Mouse (Mus musculus) liver, embryonic 15.5 days (tissue): ENCODE data around the gene Chmp4b. TPM values are rescaled to one million over a fixed set of nuclear protein-coding genes. Genes with fewer than 3 reads are reported as not detected.

ENCODE experiments used
- ATAC-seq: fragments of 200-750 bp; cut with Nextera tagmentation; 2 replicates; pipeline ENCODE4 v1.8.0; 2017; ENCODE audit warnings: moderate number of reproducible peaks, mild to moderate bottlenecking, moderate library complexity; ENCODE audit not compliant: insufficient read depth
- H3K27ac ChIP-seq: fragments of 300-500 bp; sonication (generic); replicated peaks from 2 replicates; pipeline ENCODE4 v1.5.1; 2015; ENCODE audit warnings: mild to moderate bottlenecking, inconsistent platforms
- H3K27me3 ChIP-seq: fragments of 300-500 bp; sonication (generic); 2 replicates; pipeline ENCODE4 v1.6.1; 2015; ENCODE audit warnings: mild to moderate bottlenecking, inconsistent platforms
- H3K36me3 ChIP-seq: fragments of 300-500 bp; sonication (generic); replicated peaks from 2 replicates; pipeline ENCODE4 v1.6.1; 2015; ENCODE audit warnings: moderate library complexity, mild to moderate bottlenecking, inconsistent platforms
- H3K4me1 ChIP-seq: fragments of 300-500 bp; sonication (generic); replicated peaks from 2 replicates; pipeline ENCODE4 v1.6.1; 2015; ENCODE audit warnings: inconsistent platforms
- H3K4me2 ChIP-seq: fragments of 300-500 bp; sonication (generic); 2 replicates; pipeline ENCODE4 v1.6.1; 2015; ENCODE audit warnings: moderate library complexity, mild to moderate bottlenecking, inconsistent platforms
- H3K4me3 ChIP-seq: fragments of 300-500 bp; sonication (generic); replicated peaks from 2 replicates; pipeline ENCODE4 v1.5.1; 2015; ENCODE audit warnings: mild to moderate bottlenecking, inconsistent platforms
- H3K9ac ChIP-seq: fragments of 300-500 bp; sonication (generic); 2 replicates; pipeline ENCODE4 v1.6.1; 2015; ENCODE audit warnings: moderate library complexity, mild to moderate bottlenecking, inconsistent platforms
- H3K9me3 ChIP-seq: fragments of 300-500 bp; sonication (generic); replicated peaks from 2 replicates; pipeline ENCODE4 v1.6.1; 2016; ENCODE audit warnings: inconsistent platforms
- WGBS: fragments of 180-500 bp; shearing (Covaris S2); methylation state at CpG from one replicate; pipeline ENCODE4 v1.1.7; 2015; ENCODE audit warnings: mixed read lengths; ENCODE audit not compliant: insufficient replicate concordance; 5-methylcytosine and 5-hydroxymethylcytosine counted together
- polyA plus RNA-seq: library from polyadenylated mRNA; unstranded; fragments of >200 nt; fragmentation: Nextera tagmentation; extraction: Ambion mirVana; gene quantifications from 2 replicates; pipeline ENCODE4 v1.2.1, GENCODE M21; 2015

The Chmp4b gene
- polyA plus RNA-seq, 1 experiment from 2014 or later: 13.9 TPM

DNA sequence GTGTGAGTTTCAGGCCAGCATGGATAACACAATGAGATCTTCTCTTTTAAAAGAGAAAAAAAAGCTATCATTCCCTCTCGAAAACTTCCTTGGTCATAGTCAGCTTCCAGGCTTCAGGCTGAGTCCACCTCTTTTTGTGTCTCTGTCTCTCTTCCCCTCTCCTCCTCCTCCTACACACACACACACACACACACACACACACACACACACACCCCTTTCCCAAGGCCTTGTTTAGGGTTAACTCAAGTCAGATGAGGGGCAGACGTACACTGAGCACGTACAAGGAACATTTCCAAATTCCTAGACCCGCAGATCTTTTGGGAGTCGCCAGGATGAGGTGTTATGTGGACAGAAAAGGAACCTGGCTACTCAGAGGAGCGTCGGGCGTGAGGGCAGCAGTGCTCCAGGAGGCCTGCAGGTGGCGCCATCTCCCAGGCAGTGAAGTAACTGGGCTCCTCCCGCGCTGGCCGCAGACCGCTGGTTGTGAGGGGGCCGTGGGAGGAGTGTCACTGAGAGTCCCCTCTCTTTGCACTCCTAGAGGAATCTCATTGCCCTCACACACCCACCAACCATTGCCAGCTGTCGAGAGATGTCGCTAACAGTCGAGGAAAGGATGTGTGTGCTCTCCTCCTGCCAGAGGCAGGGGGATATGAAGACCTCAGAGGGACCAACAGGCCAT, 51.3 kb downstream of the Chmp4b start:
- H3K4me3 ChIP-seq: 0 out of 2 replicates have a peak overlapping the region, but pooled peaks have one; percentile 1
- H3K27me3 ChIP-seq: peaks cover 4% of the 10 kb centered on the region; the same call in 1 of the 2 replicates
- WGBS: 6% methylated on average over 17 of the region's 17 CpGs
- H3K27ac ChIP-seq: no peak overlapping the region
- H3K36me3 ChIP-seq: no peaks in the 10 kb centered on the region
- no peaks in the 10 kb centered on the region for H3K9me3 ChIP-seq
- no peak for ATAC-seq
- no peak overlapping the region for H3K9ac ChIP-seq
- H3K4me2 ChIP-seq: peak overlapping the region; percentile 41; the same call in 1 of the 2 replicates
- H3K4me1 ChIP-seq: no peaks in the 10 kb centered on the region

DNA sequence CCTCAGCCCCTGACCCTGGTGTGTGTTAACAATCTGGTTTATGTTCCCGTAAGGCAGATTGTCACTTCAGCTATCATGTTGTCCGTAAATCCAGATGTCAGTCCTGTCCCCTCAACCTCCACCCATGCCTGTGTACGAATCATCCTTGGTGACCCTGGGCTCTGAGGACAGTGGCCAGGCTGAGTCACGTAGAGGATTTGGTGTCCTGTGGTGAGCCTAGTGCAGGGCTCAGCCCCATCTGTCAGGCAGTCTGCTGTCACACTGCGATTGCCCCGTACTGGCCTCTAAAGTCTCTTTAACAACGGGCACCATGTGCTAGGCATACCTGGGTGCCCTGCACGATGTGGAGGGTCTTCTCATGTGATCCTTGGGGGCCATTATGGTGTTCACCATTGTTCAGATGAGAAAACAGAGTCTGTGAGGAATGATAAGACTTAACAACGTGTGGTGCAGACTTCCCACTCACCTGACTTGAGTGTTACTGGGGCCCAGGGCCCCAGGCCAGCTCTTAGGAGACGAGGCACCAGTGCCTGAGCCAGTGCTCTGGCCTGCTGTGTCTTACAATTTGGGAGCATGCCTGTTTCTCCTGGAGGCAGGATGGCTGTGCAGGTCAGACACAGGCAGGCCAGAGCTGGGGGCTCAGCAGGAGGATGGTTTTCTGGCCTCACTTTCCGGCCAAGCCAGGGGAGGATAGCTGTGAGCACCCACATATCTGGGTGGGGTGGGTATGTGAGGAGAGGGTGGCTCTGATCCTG, 55.2 kb downstream of the Chmp4b start:
- Histone ChIP-seq H3K4me1 (no peaks in the 10 kb centered on the region), H3K9me3 (no peaks in the 10 kb centered on the region), H3K36me3 (no peaks in the 10 kb centered on the region), H3K27ac (no peak overlapping the region), H3K4me3 (no peak overlapping the region), H3K4me2 (no peak overlapping the region), H3K9ac (no peak overlapping the region), H3K27me3 (peaks cover 4% of the 10 kb centered on the region; the same call in 1 of the 2 replicates)
- no peak for ATAC-seq
- 59% methylated on average over 11 of the region's 11 CpGs for WGBS

DNA sequence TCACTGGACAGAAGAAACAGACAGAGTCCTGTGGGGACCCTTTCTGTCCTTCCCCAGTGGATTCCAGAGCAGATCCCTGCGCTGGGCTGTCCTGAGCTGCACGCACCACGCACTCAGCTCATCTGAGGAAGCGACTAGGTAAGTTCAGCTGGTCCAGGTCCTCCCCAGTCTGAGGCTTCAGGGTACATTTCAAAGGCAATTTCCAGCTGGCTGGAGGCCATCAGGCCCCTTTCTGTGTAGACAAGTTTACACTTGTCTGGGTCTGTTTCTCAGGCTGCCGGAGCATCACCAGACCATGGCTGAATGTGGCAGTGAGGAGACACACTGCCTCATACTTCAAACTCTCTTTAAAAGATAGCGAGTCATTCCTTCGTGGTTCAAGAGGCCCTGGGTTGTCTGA, 55.8 kb downstream of the Chmp4b start:
- no peaks in the 10 kb centered on the region for H3K9me3 ChIP-seq
- 68% methylated on average over 7 of the region's 7 CpGs for WGBS
- no peak overlapping the region for H3K27ac ChIP-seq
- no peak for ATAC-seq
- H3K27me3 ChIP-seq: peaks cover 4% of the 10 kb centered on the region; the same call in 1 of the 2 replicates
- no peak overlapping the region for H3K4me3 ChIP-seq
- no peak overlapping the region for H3K9ac ChIP-seq
- no peaks in the 10 kb centered on the region for H3K36me3 ChIP-seq
- no peak overlapping the region for H3K4me2 ChIP-seq
- H3K4me1 ChIP-seq: peaks cover under 1% of the 10 kb centered on the region

DNA sequence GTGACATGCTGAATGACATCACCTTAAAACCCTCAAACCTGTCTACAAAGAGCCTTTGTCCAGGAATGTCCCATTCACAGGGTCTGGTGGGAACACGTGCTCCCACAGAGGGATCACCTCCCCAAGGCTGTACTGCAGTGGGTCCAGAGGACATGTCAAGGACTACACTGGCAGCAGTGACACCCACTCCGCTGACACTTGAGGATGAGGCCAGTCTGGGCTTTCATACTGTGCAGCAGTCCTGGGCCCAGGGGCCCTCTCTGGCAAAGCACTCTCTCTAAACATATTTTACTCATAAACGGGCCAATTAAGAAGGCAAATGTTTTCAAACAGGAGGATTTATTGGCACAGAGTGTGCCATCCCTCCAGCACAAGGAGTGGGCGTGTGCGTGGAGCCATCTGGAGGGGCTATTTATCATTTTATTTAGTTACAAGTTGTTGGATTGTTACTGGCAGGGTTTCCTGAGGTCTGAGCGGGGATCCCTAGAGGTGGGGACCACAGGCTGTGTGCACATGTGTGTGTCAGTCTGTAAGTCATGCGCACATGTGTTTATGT, 56.4 kb downstream of the Chmp4b start:
- Histone ChIP-seq H3K4me3 (no peak overlapping the region), H3K4me2 (no peak overlapping the region), H3K36me3 (no peaks in the 10 kb centered on the region), H3K9ac (no peak overlapping the region), H3K4me1 (peaks cover 4% of the 10 kb centered on the region), H3K27me3 (peaks cover 4% of the 10 kb centered on the region; the same call in 1 of the 2 replicates), H3K9me3 (no peaks in the 10 kb centered on the region), H3K27ac (no peak overlapping the region)
- no peak for ATAC-seq
- 62% methylated on average over 7 of the region's 7 CpGs for WGBS

DNA sequence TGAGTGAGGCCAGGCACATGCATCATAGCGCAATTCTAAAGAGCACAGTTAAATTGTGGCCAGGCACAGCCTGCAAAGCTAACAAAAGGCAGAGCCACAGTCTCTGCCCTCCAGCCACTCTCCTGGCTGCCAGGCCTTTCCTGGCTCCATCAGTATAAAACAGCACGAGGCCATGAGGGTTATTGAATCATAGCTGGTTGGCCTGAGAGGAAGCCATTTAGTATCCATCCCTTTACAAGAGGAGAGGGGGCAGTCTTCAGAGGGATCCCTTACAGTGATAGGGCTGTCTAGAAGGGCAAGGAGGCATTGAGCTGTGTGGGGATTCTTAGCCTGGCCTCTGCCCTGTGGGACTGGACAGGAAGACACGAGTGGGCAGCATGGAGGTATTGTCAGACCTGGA, 60.2 kb downstream of the Chmp4b start:
- no peaks in the 10 kb centered on the region for H3K36me3 ChIP-seq
- no peak overlapping the region for H3K4me2 ChIP-seq
- no peak overlapping the region for H3K9ac ChIP-seq
- no peak overlapping the region for H3K4me3 ChIP-seq
- no peak overlapping the region for H3K27ac ChIP-seq
- H3K9me3 ChIP-seq: no peaks in the 10 kb centered on the region
- H3K27me3 ChIP-seq: no peaks in the 10 kb centered on the region
- peaks cover 4% of the 10 kb centered on the region for H3K4me1 ChIP-seq
- ATAC-seq: no peak
- WGBS: 37% methylated on average over 3 of the region's 3 CpGs

DNA sequence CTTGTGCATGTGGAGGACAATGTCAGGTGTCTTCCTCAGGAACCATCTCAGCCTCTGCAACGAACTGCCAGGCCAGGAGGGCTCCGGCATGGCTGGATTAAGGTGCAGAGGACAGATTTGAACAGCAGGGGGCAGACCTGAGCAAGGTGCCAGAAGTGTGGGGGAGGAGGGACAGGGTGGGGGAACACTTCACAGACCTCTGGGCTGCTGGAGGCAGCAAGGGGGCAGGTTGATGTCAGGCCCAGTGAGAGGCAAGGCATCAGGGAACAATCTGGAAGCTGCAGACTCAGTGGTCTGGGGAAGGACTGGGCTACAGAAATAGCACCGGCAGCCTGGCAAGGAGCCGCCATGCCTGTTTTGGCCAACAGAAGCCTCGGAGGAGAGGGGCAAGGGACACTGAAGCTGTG, 60.8 kb downstream of the Chmp4b start:
- peaks cover 4% of the 10 kb centered on the region for H3K4me1 ChIP-seq
- H3K4me2 ChIP-seq: 0 out of 2 replicates have a peak overlapping the region, but pooled peaks have one; percentile 14
- no peak overlapping the region for H3K27ac ChIP-seq
- WGBS: 36% methylated on average over 5 of the region's 5 CpGs
- no peaks in the 10 kb centered on the region for H3K9me3 ChIP-seq
- H3K27me3 ChIP-seq: no peaks in the 10 kb centered on the region
- H3K9ac ChIP-seq: no peak overlapping the region
- 0 out of 2 replicates have a peak, but pooled peaks have one; percentile 47 for ATAC-seq
- H3K36me3 ChIP-seq: no peaks in the 10 kb centered on the region
- H3K4me3 ChIP-seq: no peak overlapping the region

DNA sequence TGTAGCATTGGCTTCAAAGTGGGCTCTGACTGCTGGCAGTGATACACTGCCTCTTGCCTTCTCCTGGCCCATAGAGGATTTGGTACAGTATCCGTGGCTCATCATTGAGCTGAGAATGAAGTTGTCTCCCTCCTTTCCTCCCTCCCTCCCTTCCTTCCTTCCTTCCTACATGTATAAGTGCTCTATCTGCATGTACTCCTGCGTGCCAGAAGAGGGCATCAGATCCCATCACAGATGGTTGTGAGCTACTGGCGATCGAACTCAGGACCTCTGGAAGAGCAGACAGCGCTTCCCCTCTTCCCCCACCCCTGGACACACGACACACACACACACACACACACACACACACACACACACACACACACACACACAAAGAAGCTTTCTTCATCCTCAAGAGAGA, 61.6 kb downstream of the Chmp4b start:
- Histone ChIP-seq H3K27ac (no peak overlapping the region), H3K4me2 (no peak overlapping the region), H3K9ac (no peak overlapping the region), H3K4me3 (no peak overlapping the region), H3K27me3 (no peaks in the 10 kb centered on the region), H3K9me3 (no peaks in the 10 kb centered on the region), H3K4me1 (peaks cover 4% of the 10 kb centered on the region), H3K36me3 (no peaks in the 10 kb centered on the region)
- 45% methylated on average over 6 of the region's 6 CpGs for WGBS
- ATAC-seq: no peak

DNA sequence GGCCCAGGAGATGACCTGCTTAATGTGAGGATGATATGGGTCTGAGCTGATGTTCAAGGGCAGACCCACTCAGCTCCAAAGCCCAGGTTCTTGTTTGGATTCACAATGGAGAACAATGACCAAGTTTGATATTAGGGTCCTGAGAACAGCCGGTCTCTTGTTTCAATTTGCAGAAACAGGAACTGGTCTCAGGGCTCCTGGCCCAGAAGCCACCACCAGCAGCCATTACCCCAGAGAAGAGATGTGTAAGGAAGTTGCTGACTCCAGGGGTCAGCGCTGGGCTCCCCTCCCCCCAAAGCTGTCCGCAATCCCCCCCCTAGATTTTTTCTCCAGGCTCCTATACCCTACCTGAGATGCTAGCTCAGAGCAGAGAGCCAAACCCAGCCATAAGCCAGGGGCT, 62.5 kb downstream of the Chmp4b start:
- Histone ChIP-seq H3K27me3 (0 out of 2 replicates have a peak, but pooled peaks cover 7% of the 10 kb centered on the region), H3K4me1 (peaks cover 4% of the 10 kb centered on the region), H3K4me2 (no peak overlapping the region), H3K9me3 (no peaks in the 10 kb centered on the region), H3K4me3 (no peak overlapping the region), H3K36me3 (no peaks in the 10 kb centered on the region), H3K27ac (no peak overlapping the region), H3K9ac (no peak overlapping the region)
- WGBS: 28% methylated on average over 3 of the region's 3 CpGs
- ATAC-seq: no peak

DNA sequence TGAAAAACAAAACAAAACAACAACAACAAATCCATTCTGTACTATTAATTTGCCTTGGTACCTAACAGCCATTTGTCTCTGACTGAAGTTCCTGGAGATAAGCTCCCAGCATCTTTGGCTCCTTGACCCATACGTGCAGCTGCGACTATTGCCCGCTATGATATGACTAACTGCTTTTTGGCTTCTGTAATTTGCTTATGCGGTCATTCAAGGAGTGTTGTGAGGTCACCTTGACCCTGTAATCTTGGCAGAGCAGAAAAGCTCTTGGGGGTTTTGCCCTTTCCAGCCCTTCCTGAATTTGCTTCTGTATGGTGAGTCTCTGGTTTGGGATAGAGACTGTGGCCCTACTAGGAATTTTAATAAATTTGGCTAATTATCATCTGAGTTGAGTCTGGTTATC, 65.1 kb downstream of the Chmp4b start:
- Histone ChIP-seq H3K27ac (no peak overlapping the region), H3K4me1 (peaks cover 4% of the 10 kb centered on the region), H3K27me3 (peaks cover 16% of the 10 kb centered on the region; the same call in 1 of the 2 replicates), H3K4me2 (no peak overlapping the region), H3K4me3 (no peak overlapping the region), H3K9ac (no peak overlapping the region), H3K36me3 (no peaks in the 10 kb centered on the region), H3K9me3 (no peaks in the 10 kb centered on the region)
- WGBS: 55% methylated on average over 4 of the region's 4 CpGs
- no peak for ATAC-seq

DNA sequence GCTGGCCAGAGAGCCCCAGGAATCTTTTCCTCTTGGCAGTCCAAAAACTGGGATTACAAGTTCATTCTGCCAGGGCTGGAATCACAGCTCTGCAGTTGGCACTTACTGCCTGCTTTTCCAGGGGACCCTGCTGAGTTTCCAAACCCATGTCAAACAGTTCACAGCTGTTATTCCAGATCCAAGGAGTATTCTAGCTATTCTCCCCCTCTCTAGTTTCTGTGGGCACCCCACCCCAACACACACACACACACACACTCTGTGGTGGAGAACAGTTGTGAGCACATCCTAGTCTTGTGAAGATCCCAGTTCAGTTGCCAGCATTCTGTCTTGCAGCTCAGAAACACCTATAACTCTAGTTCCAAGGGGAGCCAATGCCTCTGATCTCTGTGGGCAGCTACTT, 65.6 kb downstream of the Chmp4b start:
- H3K36me3 ChIP-seq: no peaks in the 10 kb centered on the region
- H3K27me3 ChIP-seq: peaks cover 20% of the 10 kb centered on the region; the same call in 1 of the 2 replicates
- ATAC-seq: no peak
- H3K4me1 ChIP-seq: peaks cover 4% of the 10 kb centered on the region
- H3K4me3 ChIP-seq: no peak overlapping the region
- H3K9ac ChIP-seq: no peak overlapping the region
- H3K4me2 ChIP-seq: no peak overlapping the region
- no peaks in the 10 kb centered on the region for H3K9me3 ChIP-seq
- no peak overlapping the region for H3K27ac ChIP-seq

DNA sequence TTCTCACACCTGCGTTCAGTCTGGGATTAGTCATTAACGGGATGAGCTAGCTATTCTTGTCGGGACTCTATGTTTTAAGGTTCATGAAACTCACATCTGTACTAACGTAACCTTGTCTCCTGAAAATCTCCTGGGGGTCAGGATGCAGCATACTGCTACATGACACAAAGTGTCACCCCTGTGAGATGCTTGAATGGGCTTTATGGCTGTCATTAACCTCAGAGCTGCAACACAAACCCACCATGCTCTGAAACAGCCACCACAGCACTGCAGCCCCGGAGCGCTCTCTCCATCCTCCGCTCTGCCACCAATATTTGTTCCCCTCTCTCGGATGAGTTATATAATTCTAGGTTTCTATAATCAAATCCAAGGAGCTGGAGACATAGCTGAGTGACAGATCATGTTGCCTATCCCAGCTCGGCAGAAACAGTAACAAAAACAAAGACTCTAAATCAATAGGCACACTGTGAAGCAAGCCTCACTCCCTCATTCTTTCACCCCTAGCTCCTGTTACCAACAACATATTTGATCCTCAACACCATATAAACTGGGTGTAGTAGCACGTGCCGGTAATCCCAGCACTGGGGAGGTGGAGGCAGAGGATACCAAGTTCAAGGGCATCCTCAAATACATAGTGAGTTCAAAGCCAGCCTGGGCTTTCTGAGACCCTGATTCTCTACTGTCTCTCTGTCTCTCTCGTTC, 67.5 kb downstream of the Chmp4b start:
- Histone ChIP-seq H3K36me3 (no peaks in the 10 kb centered on the region), H3K4me1 (no peaks in the 10 kb centered on the region), H3K4me2 (no peak overlapping the region), H3K9me3 (no peaks in the 10 kb centered on the region), H3K27ac (no peak overlapping the region), H3K4me3 (no peak overlapping the region), H3K27me3 (peaks cover 20% of the 10 kb centered on the region; the same call in 1 of the 2 replicates), H3K9ac (no peak overlapping the region)
- 66% methylated on average over 12 of the region's 12 CpGs for WGBS
- ATAC-seq: no peak
